In genomic region chr7:141188194-141188593, GRCm38 (mm10) we compare ENCODE assay signal across 37 mouse cellular contexts. TPM values are rescaled to one million over a fixed set of nuclear protein-coding genes. Genes with fewer than 3 reads are reported as not detected.
"Had no signal": no experiment of that assay in that cellular context is flagged by ENCODE, and none has a peak within 500 bp of the region (broad histone marks: within the 10 kb centered on the region; RNA-seq: fewer than 3 reads in every experiment).

No protein-coding gene starts in this region.

- DNase-seq: left cerebral cortex, postnatal 4 days; liver; liver, postnatal 0 days; lung, adult 18-20 months; lung, adult 2 months; lung, embryonic 14.5 days; lung, postnatal 10 days; lung, postnatal 14 days; lung, postnatal 36 days; lung, postnatal 4 days; midbrain, embryonic 14.5 days had no signal

- H3K27me3 ChIP-seq: limb, embryonic 12.5 days; limb, embryonic 13.5 days; limb, embryonic 15.5 days; liver, embryonic 15.5 days; lung, embryonic 15.5 days; midbrain, embryonic 12.5 days; midbrain, embryonic 13.5 days; midbrain, embryonic 15.5 days; neural tube, embryonic 12.5 days had no signal

- H3K9ac ChIP-seq: limb, embryonic 12.5 days; limb, embryonic 13.5 days; limb, embryonic 15.5 days; liver, embryonic 14.5 days; liver, embryonic 15.5 days; liver, postnatal 0 days; lung, embryonic 14.5 days; lung, embryonic 15.5 days; midbrain, embryonic 12.5 days; midbrain, embryonic 13.5 days; midbrain, embryonic 15.5 days; neural tube, embryonic 12.5 days had no signal

- H3K9me3 ChIP-seq: limb, embryonic 10.5 days; limb, embryonic 12.5 days; limb, embryonic 13.5 days; limb, embryonic 15.5 days; liver, embryonic 15.5 days; lung, embryonic 15.5 days; megakaryocyte, embryonic 14.5 days; midbrain, embryonic 10.5 days; midbrain, embryonic 12.5 days; midbrain, embryonic 13.5 days; midbrain, embryonic 15.5 days; neural tube, embryonic 12.5 days had no signal

- H3K4me3 ChIP-seq: left cerebral cortex, adult 2 months; limb, embryonic 10.5 days; limb, embryonic 12.5 days; limb, embryonic 13.5 days; limb, embryonic 15.5 days; liver, embryonic 15.5 days; lung, embryonic 15.5 days; megakaryocyte, embryonic 14.5 days; midbrain, embryonic 10.5 days; midbrain, embryonic 12.5 days; midbrain, embryonic 13.5 days; midbrain, embryonic 15.5 days; neural tube, embryonic 12.5 days had no signal

- H3K27ac ChIP-seq: left cerebral cortex, adult 2 months; limb, embryonic 10.5 days; limb, embryonic 12.5 days; limb, embryonic 13.5 days; limb, embryonic 15.5 days; liver, embryonic 14.5 days; liver, embryonic 15.5 days; lung, embryonic 15.5 days; macrophage; midbrain, embryonic 10.5 days; midbrain, embryonic 12.5 days; midbrain, embryonic 13.5 days; midbrain, embryonic 15.5 days; neural tube, embryonic 12.5 days had no signal

- ATAC-seq: liver, postnatal 0 days; lung, postnatal 0 days; midbrain, embryonic 13.5 days; midbrain, embryonic 15.5 days; midbrain, embryonic 16.5 days had no signal

- H3K4me2 ChIP-seq: limb, embryonic 12.5 days; limb, embryonic 13.5 days; limb, embryonic 15.5 days; liver, embryonic 11.5 days; liver, embryonic 15.5 days; lung, embryonic 14.5 days; lung, embryonic 15.5 days; midbrain, embryonic 11.5 days; midbrain, embryonic 12.5 days; midbrain, embryonic 13.5 days; midbrain, embryonic 15.5 days; neural tube, embryonic 12.5 days had no signal

RNA-seq across cellular contexts. Expression of gene Lmntd2, which starts 25.7 kb away (rescaled TPM):
- total RNA-seq: left cerebral cortex, adult 2 months; left cerebral cortex, postnatal 10 days; left cerebral cortex, postnatal 14 days; left cerebral cortex, postnatal 25 days; left cerebral cortex, postnatal 36 days; megakaryocyte-erythroid progenitor cell, adult 5-6 weeks; midbrain, postnatal 0 days; monocyte, adult 5-6 weeks had no signal
- polyA plus RNA-seq: macrophage had no signal
